Mouse (Mus musculus) T-helper 2 cell (primary cell): Measurements from ENCODE around the gene Fbxl14.
"Not testable (repeated sequence)": the region's sequence is repeated elsewhere in the genome, so short reads cannot be mapped to it uniquely, and the experiment has no call there.

ENCODE experiments used
- in situ Hi-C: fragments of 300-600 bp; cut with MboI, MseI; formaldehyde crosslinking; loops from one replicate; pipeline ENCODE4 v1.15.1; 2025; ENCODE audit warnings: high pct_unique_total_duplicates

The Fbxl14 gene

DNA sequence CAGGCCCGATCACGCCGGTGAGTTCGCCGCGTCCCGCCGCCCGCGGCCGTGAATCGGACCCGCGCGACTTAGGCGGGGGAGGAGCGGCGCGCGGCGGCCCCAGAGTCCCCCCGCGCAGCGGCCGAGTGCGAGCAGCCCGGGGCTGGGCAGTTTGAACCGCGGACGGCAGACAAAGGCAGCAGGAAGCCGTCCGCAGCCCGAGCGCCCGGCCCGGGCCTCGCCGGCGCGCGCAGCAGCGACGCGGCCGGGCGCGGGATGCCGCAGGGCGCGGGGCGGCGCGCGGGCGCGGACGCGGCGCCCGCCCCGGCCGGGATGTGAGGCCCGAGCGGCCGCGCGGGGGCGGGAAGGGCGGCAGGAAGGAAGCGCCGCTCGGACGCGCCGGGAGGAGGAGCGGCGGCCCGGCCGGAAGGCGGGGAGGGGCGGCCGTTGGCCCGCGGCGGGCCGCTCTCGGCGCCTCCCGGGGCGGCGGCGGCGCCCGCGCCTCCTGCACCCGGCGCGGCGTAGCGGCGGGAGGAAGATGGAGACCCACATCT is at the start of gene Fbxl14:
TSS of gene Fbxl14 (plus strand) at position 326 of the 533 bp plus-strand sequence.
- in situ Hi-C loops = no loop called here

GRCm38 (mm10) chr6:119430508-119430907 is 49.0 kb upstream of the Fbxl14 start:
- in situ Hi-C loops = no loop called here

DNA sequence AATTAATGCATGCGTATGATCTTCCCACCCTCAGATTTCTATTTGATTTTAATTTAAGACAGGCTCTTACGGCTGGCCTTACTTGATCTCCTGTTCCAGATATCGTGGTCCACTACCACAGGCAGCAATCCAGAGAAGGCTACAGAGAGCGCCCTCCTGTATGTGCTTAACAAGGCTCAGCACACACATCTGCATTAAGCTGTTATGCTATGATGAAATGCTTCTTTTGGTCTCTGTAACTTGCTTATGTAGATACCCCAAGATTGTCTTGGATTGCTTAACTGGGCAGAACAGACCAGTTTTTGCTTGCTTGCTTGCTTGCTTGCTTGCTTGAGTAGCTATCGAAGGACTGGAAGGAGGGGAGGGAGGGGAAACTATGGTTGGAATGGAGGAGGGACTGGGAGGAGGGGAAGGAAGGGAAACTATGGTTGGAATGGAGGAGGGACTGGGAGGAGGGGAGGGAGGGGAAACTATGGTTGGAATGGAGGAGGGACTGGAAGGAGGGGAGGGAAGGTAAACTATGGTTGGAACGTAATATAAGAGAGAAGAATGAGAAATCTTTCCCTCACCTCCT is 47.6 kb upstream of the Fbxl14 start:
- in situ Hi-C loops = no loop called here

DNA sequence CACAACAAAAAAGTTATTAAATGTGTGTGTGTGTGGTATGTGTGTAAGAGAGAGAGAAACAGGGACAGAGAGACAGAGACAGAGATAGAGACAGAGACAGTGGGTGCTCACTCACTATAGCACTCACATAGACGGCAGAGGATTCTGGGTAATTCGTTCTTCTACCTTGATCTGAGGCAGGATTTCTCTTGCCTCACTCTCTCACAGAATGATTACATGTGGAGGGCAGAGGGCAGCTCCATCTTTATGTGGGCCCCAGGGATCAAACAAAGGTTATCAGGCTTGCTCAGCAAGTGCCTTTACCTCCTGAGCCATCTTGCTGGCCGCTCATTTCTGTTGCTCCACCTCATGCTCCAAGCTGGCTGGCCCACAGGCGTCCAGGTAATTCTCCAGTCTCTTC is 45.1 kb upstream of the Fbxl14 start:
- in situ Hi-C loops = no loop called here

GRCm38 (mm10) chr6:119437894-119438761 is 41.3 kb upstream of the Fbxl14 start:
- in situ Hi-C loops = no loop called here

DNA sequence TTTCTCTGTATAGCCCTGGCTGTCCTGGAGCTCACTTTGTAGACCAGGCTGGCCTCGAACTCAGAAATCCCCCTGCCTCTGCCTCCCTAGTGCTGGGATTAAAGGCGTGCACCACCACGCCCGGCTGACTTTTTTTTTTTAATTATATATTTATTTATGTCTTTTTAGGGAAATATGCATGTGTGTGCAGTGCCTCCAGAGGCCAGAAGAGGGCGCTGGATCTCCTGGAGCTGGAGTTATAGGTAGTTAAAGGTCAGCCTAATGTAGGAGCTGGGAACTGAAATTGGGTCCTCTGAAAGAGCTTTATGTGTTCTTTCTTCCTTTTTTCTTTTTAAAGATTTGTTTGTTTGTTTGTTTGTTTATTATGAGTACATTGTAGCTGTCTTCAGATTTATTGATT is 36.7 kb upstream of the Fbxl14 start:
- in situ Hi-C loops = not testable (repeated sequence)

- in situ Hi-C loops = no loop called here
These were observed 35.5 kb upstream of the Fbxl14 start for GRCm38 (mm10) chr6:119443742-119444645.

DNA sequence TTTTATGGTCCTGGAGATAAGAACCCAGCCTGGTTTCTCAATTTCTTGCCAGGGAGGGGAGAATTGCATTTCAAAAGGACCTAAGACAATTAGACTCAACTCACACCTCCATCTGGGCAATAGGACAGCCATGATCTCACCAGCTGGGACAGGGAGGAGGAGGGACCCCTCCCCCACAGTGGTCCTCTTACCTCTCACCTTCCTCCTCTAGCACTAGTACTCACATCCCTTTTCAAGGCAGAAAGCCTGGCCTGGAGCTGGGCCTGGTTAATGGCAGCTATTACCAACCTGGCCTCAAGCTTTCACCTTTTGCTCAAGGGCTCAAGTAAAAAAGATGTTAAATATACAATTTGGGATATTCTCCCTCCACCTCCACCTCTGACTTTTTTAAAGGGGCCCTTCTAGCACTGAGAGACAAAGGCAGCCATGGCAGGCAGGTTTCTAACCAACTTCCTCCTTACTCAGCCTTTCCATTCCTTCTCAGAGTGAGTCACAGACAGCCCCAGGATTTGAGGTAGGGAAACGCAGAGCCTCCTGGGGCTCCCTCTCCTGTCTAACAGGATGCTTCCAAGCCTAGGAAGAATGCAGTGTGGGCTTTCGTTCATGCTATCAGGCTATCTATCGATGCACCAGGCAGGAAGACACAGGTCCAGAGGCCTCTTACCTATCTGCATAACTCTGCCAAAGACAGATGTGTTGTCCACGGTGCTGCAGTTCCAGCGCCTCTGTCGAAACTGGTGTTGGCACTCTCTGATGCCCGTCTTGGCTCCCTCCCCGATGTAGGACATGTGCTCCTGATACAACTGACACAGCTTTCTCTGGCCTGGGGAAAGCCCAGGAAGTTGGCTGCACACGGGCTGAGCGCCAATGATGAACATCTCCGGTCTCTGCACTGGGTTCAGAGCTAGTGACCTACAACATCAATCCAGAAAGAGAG is 33.5 kb upstream of the Fbxl14 start:
- in situ Hi-C loops = no loop called here

DNA sequence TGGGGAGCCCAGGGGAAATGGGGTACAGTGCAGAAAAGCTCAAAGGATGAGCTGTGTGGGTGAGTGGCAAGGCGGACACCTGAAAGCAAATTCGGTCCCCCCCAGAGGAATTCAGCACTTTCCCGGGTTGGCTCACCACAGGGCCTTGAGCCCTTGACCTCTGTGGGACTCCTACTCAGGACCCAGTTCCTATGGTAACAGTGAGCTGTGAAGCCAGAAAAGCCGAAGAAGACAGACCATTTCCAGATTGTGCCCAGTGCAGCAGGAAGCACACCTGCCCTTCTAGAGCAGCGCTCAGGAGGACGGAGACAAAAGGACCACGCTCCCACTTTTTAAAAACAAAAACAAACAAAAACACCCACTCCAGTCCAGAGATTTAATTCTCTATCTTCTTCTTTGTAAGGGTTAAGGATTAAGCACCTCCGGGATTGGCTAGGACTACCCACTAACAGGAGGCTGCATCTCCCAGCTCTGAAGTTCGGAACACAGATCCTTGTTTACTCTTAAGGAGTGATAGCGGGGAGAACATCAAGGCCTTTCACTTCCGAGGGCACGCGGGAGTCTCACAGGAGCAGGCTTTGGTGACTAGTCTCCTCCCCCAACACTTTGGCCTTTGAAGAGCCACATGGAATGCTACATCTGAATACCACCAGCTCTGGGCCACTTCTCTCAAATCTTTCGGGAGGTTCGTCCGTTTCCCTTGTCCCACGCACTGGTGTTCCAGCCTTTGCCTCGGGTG is 31.0 kb upstream of the Fbxl14 start:
- in situ Hi-C loops = no loop called here

- in situ Hi-C loops = no loop called here
These were observed 30.4 kb upstream of the Fbxl14 start for GRCm38 (mm10) chr6:119449060-119449499.

GRCm38 (mm10) chr6:119450965-119451943 is 28.2 kb upstream of the Fbxl14 start:
- in situ Hi-C loops = loop anchor here (10.0 kb wide), 1 partner anchor 1266 kb away; no protein-coding TSS in a partner anchor

- in situ Hi-C loops = loop anchor here (10.0 kb wide), 1 partner anchor 1267 kb away; no protein-coding TSS in a partner anchor
These were observed 27.4 kb upstream of the Fbxl14 start for GRCm38 (mm10) chr6:119451981-119452499.

DNA sequence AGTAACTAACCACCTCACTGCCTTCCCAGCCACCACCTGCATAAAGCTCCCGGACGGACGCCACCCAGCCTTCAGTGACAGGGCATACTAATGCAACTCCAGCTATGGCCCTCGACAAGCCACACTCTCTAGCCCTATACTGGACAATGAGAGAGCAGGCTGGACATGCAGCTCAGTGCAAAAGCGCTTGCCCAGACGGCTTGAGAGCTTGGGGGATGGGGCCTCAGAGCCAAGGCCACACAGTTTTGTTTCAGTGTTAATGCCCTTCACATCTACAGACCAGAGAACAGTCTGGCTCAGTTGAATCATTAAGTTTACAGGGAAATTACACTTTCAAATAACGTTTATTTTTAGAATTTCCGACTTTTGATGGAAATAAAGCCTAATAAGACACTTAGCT is 21.3 kb upstream of the Fbxl14 start:
- in situ Hi-C loops = loop anchor here (10.0 kb wide), 1 partner anchor 1273 kb away; no protein-coding TSS in a partner anchor

DNA sequence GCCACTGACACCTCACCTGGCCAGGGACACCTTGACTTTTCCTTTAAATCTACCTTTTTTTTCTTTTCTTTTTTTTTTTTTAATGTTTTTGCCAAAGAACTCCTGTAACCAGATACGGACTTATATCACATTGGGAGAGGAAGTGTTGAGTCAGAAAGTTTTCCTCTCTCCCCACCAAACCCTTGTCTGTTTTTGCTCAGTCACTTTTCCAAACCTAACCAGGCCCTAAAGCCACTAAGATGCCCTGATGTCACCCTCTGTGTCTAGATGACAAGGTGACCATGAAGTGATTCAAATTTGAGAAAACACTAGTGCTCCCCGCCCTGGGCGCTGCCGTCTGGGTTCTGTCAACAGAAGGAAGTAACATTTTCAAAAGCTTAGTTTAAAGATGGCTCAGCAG is 20.4 kb upstream of the Fbxl14 start:
- in situ Hi-C loops = loop anchor here (10.0 kb wide), 1 partner anchor 1274 kb away; no protein-coding TSS in a partner anchor

GRCm38 (mm10) chr6:119460391-119460790 is 19.1 kb upstream of the Fbxl14 start:
- in situ Hi-C loops = no loop called here

- in situ Hi-C loops = no loop called here
These were observed 13.3 kb upstream of the Fbxl14 start for GRCm38 (mm10) chr6:119466161-119466560.

- in situ Hi-C loops = no loop called here
These were observed 12.3 kb upstream of the Fbxl14 start for GRCm38 (mm10) chr6:119466921-119467784.
